Mouse (Mus musculus) adrenal gland, postnatal 10 days (tissue): Measurements from ENCODE around the gene D17Wsu92e. TPM values are rescaled to one million over a fixed set of nuclear protein-coding genes. Genes with fewer than 3 reads are reported as not detected.
A peak's percentile ranks its signal among the peaks of the same experiment; 100 is the strongest.
"Not testable (repeated sequence)": the region's sequence is repeated elsewhere in the genome, so short reads cannot be mapped to it uniquely, and the experiment has no call there.

ENCODE experiments used
- DNase-seq: peaks from one replicate; pipeline ENCODE4 v3.0.0; 2021; ENCODE audit warnings: mixed read lengths
- long read RNA-seq, 2 experiments: library from polyadenylated mRNA; stranded (forward); transcript quantifications; one replicate each; pipeline ENCODE4 v2.0.0; 2021
- total RNA-seq, 2 experiments: library from RNA; stranded (reverse); gene quantifications; 2 replicates each; pipeline ENCODE4 v1.2.3; 2021

The D17Wsu92e gene
- 100 to 1,000 TPM; 132 to 137 TPM for total RNA-seq
- long read RNA-seq, experiment 1, transcript D17Wsu92e-206 (4 exons, 1,348 nt): minor isoform, 7 of 124 reads
- long read RNA-seq, experiment 1, transcript D17Wsu92e-203 (5 exons, 3,892 nt): major isoform, 22 of 124 reads
- long read RNA-seq, experiment 1, transcript D17Wsu92e-202 (5 exons, 3,573 nt): minor isoform, 15 of 124 reads
- long read RNA-seq, experiment 1, partial matches to known transcripts: 70 of 124 reads
- long read RNA-seq, experiment 1, other reads (novel, unspliced or antisense): 10 of 124 reads
- long read RNA-seq, experiment 2, transcript D17Wsu92e-202 (5 exons, 3,573 nt): minor isoform, 9 of 102 reads
- long read RNA-seq, experiment 2, transcript D17Wsu92e-206 (4 exons, 1,348 nt): minor isoform, 8 of 102 reads
- long read RNA-seq, experiment 2, transcript D17Wsu92e-203 (5 exons, 3,892 nt): major isoform, 43 of 102 reads
- long read RNA-seq, experiment 2, partial matches to known transcripts: 3 of 102 reads
- long read RNA-seq, experiment 2, other reads (novel, unspliced or antisense): 38 of 102 reads

GRCm38 (mm10) chr17:27820568-27821406 is at the start of gene D17Wsu92e:
Gene D17Wsu92e (minus strand): TSS chr17:27820648.
- DNase-seq: peak; percentile 99

GRCm38 (mm10) chr17:27866737-27867136 is 46.3 kb upstream of the D17Wsu92e start:
- no peak for DNase-seq

- no peak for DNase-seq
Measured at GRCm38 (mm10) chr17:27865461-27865860, 45.0 kb upstream of the D17Wsu92e start.

- no peak for DNase-seq
Measured at GRCm38 (mm10) chr17:27859131-27859530, 38.7 kb upstream of the D17Wsu92e start.

- no peak for DNase-seq
Measured at GRCm38 (mm10) chr17:27857649-27858475, 37.4 kb upstream of the D17Wsu92e start.

GRCm38 (mm10) chr17:27856798-27857648 is 36.6 kb upstream of the D17Wsu92e start:
- peak; percentile 76 for DNase-seq

GRCm38 (mm10) chr17:27856265-27856797 is 35.9 kb upstream of the D17Wsu92e start, which contains the start of gene Uhrf1bp1:
Gene Uhrf1bp1 (plus strand): TSS chr17:27856441.
- peak; percentile 94 for DNase-seq

- peak; percentile 70 for DNase-seq
Measured at GRCm38 (mm10) chr17:27851076-27851475, 30.6 kb upstream of the D17Wsu92e start.

GRCm38 (mm10) chr17:27848351-27848750 is 27.9 kb upstream of the D17Wsu92e start:
- no peak for DNase-seq

GRCm38 (mm10) chr17:27839469-27840252 is 19.2 kb upstream of the D17Wsu92e start:
- peak; percentile 97 for DNase-seq

GRCm38 (mm10) chr17:27837850-27838249 is 17.4 kb upstream of the D17Wsu92e start, which contains the start of gene Snrpc:
Gene Snrpc (plus strand): TSS chr17:27838150.
- not testable (repeated sequence) for DNase-seq

GRCm38 (mm10) chr17:27830411-27830810 is 10.0 kb upstream of the D17Wsu92e start:
- no peak for DNase-seq

GRCm38 (mm10) chr17:27827511-27827910 is 7.1 kb upstream of the D17Wsu92e start:
- DNase-seq: no peak

- peak; percentile 73 for DNase-seq
Measured at GRCm38 (mm10) chr17:27826908-27827383, 6.5 kb upstream of the D17Wsu92e start.

GRCm38 (mm10) chr17:27825984-27826905 is 5.8 kb upstream of the D17Wsu92e start:
- peak; percentile 86 for DNase-seq

GRCm38 (mm10) chr17:27825539-27825938 is 5.1 kb upstream of the D17Wsu92e start:
- no peak for DNase-seq

- DNase-seq: no peak
Measured at GRCm38 (mm10) chr17:27824941-27825340, 4.5 kb upstream of the D17Wsu92e start.
